Mouse (Mus musculus): ENCODE data around the gene 3830403N18Rik. TPM values are rescaled to one million over a fixed set of nuclear protein-coding genes. Genes with fewer than 3 reads are reported as not detected.
"Not testable (repeated sequence)": the region's sequence is repeated elsewhere in the genome, so short reads cannot be mapped to it uniquely, and the experiment has no call there.

Gene 3830403N18Rik
- under 1 TPM in 1 of 2 experiments, not detected in 1; 0.32 TPM for total RNA-seq (2021)
- long read RNA-seq, experiment 1, result 0 reads
- long read RNA-seq, experiment 2, partial matches to known transcripts, result 0 of 1 reads
- long read RNA-seq, experiment 2, other reads (novel, unspliced or antisense), result 1 of 1 reads

DNA sequence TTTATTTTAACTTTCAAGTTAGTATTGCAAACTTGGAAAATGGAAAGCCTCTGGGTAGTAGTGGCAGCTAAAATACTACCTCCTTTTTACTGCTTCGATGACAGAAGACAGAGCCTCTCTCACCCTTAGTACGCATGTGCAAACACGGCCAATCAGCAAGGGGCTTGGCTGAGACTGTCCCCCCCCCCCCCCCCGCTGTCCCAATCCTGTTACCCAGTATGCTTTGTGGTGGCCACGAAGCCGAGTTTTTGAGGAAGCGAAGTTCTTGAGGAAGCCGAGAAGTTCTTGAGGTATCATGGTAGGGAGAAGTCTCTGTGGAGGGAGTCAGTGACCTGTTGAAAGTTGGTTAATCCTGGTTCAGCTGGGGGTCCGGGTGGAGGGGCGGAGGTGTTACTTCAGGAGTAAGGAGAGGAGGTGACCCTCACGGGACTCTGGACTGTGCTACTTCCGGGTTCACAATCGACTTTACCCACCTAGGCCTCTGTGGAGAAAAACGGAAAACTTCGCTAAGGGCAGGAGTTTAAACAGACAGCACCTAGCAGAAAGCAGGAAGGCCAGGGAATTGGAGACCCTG lies at the start of gene 3830403N18Rik:
Gene 3830403N18Rik (plus strand): TSS at position 237 of the 574 bp plus-strand sequence.
- not testable (repeated sequence) for DNase-seq

DNA sequence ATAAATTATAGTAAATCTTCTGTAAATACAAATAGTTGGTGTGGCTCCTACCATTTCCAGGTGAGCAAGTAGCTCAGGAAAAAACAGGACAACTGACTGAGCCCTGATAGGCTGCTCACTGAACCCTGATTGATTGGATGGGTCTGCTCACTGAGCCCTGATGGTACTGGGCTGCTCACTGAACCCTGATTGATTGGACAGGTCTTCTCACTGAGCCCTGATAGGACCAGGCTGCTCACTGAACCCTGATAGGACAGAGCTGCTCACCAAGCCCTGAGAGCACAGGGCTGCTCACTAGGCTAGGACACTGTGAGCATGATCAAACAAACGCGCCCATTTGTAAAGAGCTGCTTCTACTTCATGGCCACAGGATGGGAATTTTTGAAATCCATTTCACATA lies 15.0 kb downstream of the 3830403N18Rik start:
- no peak for DNase-seq

GRCm38 (mm10) chrX:56186449-56186848 lies 50.1 kb downstream of the 3830403N18Rik start:
- DNase-seq, result not testable (repeated sequence)

Other genes with a start within 250 kb of the 3830403N18Rik start
- not detected for gene Gm773, start 76.3 kb downstream of the 3830403N18Rik start, total RNA-seq (2021)
- gene Zfp449, start 209.8 kb downstream of the 3830403N18Rik start, total RNA-seq (2021), result 1 to 10 TPM; 3.5 to 5.6 TPM
- under 1 TPM; 0.32 to 0.40 TPM for gene Smim10l2a, start 238.0 kb downstream of the 3830403N18Rik start, total RNA-seq (2021)

All from gastrocnemius, postnatal 10 days (tissue).